ENCODE assay signal across 15 mouse cellular contexts in the genomic region with DNA sequence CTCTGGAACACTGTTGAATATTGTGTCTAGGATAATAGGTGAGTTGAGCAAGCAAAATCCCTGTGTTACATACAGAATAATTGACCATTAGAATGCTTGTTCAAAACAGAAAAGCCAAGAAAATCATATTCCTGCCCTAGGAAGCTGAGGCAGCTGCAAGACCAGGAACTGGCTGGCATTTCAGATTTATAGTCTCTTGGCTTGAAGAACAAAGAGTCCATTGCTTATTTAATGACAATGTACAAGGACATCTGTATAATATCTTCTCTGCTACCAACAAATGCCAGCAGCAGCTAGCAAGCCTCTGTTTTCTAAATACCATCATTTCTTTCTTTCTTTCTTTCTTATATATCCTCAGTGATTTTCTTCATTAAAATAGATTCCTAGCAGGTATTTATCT.
"Had no signal": no experiment of that assay in that cellular context is flagged by ENCODE, and none has a peak within 500 bp of the region (broad histone marks: within the 10 kb centered on the region; RNA-seq: fewer than 3 reads in every experiment).

No protein-coding gene starts in this region.

- DNase-seq: kidney, adult 11 months; kidney, adult 8-10 months; kidney, postnatal 10 days; kidney, postnatal 36 days; liver, embryonic 13.5 days; lung, adult 2 months; lung, postnatal 14 days; lung, postnatal 4 days; midbrain, embryonic 14.5 days; retina, postnatal 1 day; right cerebral cortex, postnatal 25 days; spleen, adult 18-20 months; thymus, adult 2 months; thymus, postnatal 14 days; thymus, postnatal 4 days had no signal
